Mouse (Mus musculus): Measurements from ENCODE around the gene Pax5.

Pax5 gene

DNA sequence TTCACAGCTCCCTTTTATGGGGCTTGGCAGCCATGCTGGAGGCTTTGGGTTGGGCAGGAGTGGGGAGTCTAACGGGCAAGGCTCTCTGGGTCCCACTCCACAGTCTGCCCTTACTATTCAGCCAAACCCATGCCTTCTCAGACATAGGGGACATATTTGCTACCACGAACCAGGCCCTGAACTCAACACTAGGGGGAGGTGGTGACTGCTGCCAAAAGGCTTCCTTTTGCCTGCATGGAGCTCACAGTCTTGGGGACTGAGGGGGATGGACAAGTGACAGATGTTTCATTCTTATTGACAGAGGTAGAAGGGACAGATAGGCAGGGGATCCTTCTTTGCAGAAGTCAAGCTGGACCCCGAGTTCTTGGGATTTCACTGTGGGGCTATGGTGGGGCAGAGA, 42.1 kb downstream of the Pax5 start:
- no peak for DNase-seq (ENCODE audit: low spot score)

DNA sequence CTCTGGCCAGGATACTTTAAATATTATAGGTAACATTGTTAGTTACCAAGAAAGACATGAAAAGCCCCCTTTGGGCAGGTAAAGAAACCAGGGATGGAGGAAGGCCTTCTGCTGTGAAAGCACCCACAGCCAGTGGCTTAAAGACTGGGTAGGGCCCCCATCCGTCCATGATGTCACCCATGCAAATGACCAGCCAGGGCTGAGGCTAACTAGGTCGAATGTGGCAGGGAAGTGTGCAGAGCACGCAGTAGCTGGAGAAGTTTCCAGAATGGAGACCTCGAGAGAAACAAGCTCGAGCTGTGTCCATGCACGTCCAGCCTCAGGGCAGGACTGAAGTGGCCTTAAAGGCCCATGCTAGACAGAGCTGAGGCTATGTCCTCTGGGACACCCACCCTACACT, 42.9 kb downstream of the Pax5 start:
- no peak for DNase-seq (ENCODE audit: low spot score)

DNA sequence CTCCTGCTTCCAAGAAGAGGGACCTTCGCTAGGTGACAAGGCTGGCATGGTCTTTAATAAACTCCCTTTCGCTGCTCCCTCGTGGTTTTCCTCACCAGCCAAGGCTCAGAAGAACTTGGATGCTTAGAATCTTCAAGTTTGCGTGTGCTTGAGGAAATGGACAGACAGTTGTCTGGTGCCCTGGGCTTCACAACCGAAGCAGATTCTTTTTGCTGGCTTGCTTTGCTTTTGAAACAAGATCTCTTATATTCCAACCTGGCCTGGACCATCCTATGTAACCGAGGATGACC, 45.6 kb downstream of the Pax5 start:
- no peak for DNase-seq (ENCODE audit: low spot score)

DNA sequence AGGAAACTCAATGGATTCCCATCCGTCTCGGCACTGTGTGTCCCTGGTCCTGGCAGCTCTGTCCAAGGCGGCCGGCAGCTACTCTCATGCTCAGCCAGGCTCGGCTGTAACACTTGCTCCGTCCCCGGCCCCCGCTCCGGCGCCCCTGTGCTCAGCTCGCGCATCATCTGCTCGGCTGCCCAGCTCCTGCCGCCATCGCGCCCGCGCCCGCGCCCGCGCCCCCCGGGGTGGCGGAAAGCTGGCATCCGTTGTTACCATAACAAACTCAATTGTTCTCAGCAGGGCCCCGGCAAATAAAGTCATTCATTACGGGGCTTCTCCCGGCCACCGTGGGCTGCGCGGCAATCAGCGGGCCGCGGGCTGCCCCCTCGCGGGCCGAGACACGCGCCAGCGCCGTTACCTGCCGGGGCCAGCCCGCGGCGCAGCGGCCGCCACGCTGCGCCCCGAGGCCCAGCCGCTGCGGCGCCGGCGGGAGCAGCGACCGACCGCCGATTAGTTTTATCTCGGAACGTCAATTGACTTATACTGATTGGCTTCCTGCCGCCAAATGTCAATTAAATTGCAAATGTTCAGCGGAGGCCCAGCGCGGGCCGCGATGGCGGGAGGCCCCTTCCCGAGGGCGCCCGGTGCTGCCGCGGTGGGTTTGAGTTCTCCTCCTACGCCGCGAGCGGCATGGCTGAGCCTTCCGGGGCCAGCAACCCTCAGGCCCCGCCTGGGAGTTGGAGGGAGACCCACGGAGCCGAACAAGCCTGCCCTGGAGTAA, 46.1 kb downstream of the Pax5 start:
- peak; percentile 12 for DNase-seq (ENCODE audit: low spot score)

DNA sequence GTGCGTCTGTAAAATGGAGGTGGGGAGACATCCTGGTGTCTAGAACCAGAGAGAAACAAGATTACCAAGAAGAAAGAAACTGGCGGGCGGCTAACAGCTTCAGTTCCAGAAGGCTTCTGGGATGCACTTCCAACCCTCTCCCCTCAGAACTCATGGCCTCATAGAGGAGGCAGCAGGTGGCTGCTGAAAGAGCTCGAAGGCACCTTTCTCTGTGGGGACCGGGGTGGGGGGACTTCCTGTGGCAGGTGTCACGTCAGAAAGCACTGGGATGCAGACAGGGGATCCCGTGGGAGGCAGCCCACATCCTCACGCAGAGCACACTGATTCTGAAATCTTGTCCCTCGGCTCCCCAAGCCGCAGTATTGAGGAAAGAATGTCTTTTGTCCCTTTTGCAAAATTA, 46.8 kb downstream of the Pax5 start:
- no peak for DNase-seq (ENCODE audit: low spot score)

DNA sequence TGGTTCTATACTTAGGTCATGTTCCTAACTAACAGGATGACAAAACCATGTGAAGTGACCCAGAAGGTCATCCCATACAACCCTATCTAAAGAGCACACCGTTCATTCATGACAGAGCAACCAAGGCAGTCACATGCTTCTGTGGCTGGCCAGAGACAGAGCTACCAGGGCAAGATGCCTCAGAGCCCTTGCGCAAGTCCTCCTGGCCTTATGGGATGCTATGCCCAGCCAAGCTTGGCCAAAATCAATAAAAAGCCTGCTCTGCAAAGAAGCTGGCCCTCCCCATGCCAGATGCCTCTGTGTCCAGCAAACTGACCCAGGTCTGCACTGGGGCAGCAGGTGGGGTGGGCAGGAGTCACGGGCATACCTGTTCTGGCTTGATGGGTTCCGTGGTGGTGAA, 65.1 kb downstream of the Pax5 start:
- no peak for DNase-seq (ENCODE audit: low spot score)

DNA sequence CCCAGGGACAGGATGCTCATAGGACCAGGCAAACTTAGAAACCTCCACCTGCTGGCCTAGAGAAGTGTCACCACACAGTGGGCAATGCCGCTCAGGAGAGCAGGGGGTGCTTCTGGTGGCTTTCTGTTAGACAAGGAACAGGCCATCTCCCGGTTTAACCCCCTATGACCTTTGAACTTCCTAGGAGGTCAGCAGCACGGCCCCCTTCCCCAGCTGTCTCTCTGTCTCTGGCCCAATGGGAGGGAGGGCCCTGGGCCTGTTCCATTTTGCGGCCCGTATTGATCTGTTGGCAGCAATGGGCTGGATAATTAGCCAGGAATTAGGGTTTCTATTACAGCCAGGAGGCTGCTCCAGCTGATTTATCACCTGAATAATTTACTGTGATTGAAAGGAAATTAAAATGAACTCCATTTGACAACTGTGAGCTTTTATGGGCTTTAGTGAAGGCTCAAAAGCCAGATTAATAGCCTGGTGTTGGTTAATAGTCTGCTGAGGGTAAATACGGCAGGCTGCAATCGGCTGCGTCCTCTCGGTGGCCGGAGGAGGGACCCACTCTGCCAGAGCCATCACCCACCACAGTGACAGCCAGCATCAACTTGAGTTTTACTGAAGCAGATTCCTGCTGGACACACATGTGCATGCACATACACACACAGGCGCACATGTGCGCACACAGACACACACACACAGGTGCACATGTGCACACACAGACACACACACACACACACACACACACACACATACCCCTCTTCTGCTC, 68.3 kb downstream of the Pax5 start:
- no peak for DNase-seq (ENCODE audit: low spot score)

DNA sequence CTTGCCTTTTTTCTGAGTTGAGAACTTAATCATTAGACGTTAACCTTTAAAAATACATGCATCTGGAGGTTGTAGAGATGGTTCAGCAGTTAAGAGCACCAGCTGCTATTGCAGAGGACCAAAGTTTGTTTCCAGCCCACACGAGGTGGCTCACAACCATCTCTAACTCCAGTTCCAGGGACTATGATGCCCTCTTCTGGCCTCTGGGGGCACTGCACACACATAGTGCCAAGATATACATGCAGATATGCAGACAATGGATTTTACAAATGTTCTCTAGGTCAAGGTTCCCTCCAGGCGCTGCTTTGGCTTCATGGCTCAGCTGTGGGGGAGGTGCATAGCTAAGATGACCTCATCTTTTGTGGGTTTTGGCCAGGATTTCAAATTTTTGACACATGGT, 74.7 kb downstream of the Pax5 start:
- DNase-seq (ENCODE audit: low spot score), result no peak

DNA sequence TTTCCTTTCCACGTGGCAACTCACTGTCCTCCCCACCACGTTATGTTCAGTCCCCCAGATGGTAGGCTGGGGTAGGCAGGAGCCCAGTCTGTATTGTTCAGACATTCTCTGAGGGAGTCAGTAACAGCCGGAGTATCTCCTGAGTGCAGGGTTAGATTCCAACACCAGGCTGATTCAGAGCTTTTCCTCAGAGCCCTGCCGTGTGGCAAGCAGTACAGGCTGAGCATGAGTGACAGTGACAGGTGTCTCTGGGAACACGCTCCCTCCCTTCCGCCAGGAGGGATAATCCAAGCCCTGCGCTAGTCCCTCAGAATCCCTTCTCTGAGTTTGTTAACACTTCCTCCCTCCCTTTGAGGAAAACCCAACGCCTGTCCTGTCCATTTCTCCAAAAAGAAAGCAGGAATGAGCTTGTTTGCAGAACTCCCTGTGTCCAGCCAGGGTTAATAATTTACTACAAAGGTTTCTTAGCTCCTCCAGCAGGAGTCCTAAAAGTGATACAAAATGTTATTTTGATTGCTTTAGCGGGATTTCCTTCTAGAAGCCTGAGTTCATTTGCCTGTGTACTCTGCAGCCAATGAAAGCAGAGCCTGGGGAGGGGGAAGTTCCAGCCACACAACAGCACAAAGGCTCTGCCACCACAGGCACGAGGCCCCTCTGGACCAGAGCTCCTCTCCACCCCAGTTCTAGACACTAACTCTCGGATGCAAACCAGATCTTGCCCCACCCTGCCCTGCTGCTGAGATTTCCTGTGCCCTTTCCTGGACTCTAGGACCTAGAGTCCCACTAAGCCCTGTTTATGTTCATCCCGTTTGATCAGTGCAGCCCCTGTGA, 76.4 kb downstream of the Pax5 start:
- DNase-seq (ENCODE audit: low spot score), result no peak

DNA sequence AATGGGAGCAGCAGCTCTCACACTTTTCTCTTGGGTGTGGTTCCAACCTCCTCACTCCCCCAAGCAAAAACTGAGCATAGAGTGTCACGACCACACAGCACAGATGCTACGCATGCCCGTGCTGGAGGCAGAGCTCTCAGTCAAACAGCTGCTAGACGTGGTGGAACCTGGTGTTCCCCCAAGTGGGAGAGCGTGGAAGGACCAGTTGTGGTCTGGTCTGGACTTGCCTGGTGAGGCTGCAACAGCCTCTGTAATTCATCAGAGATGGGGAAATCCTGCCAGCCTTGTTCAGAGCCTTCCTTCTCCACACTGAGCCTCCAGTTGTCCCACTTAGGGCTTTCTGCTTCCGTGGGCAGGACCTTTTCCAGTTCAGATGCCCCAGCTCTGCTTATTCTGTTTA, 80.2 kb downstream of the Pax5 start:
- DNase-seq (ENCODE audit: low spot score), result no peak

DNA sequence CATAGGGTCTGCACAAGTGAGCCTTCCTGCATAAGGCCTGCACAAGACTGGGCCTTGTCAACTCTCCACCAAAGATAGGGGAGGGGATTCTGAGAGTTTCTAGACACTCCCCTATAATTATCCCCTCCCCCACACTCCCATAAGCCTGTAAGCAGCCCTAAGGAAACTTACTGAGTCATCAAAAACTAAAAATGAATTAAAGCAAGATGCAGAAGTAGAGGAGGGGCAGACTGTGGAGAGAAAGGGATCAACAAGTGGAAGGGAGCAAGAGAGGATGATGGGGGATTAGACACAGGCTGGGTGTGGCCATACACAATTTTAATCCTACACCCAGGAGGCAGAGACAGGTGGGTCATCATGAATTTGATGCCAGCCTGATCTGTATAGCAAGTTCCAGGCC, 82.4 kb downstream of the Pax5 start:
- no peak for DNase-seq (ENCODE audit: low spot score)

DNA sequence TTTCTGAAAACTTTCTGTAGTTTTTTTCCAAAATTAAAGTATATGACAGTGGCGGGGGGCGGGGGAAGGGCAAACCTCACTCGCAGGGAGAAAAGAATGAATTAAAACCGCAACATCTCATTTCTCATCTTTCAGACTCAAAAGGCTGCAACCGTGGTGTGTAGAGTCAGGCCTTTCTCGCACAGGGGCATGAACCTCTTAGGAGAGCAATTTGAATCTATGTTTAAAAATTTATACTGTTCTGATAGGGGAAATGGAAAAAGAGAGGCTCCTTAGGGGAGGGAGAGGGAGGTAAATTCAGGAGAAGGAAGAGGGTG, 85.2 kb downstream of the Pax5 start:
- DNase-seq (ENCODE audit: low spot score), result no peak

DNA sequence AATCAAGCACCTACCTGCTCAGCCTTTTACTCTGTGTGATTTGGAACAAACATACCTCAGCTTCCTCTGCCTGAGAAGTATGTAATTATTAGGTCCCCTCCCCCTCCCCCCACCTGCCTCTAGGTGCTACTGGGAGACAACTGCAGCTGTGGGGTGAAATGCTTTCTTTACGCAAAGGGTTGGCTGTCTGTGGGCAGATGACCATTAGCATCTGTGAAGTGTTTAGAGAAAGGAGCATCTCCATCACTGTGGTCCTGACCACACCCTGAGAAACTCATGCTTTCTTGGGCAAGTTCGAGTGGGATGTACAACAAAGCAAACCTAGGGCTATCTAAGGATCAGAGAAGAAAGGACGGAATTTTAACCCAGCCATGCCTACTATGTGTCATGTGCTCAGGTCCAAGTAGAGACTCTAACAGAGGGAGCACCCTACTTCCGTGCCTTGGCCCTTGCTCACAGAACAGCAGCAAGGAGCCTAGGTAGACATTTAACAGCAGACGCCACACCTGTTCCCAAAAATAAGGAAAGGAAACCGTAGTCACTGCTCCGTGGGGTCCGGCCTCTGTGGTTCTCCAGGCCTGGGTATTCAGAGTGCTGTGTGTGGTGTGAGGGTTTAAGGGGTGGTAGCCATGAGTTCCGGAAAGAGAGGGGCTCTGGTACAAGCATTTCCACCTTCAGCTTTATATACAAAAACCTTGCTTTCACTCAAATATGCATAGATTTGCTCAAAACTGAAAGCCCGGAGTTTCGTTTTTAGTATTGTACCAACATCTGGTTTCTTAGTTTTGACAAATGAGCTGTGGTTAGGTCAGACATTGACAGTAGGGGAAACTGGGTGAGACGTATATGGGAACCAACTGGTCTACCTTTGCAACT, 85.8 kb downstream of the Pax5 start:
- DNase-seq (ENCODE audit: low spot score), result no peak

DNA sequence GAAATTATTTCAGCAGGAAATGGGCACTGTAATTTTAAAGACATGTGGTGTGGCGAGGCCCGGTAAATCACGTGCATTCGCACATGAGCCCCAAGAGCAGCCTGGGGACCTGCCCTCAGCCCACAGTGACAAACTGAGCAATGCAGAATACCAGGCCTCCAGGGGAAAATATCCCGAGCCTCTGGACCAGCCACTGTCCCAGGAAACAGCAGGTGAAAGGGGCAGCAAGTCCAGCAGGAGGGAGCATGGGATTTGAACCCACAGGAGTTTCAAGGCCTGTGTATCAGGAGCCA, 86.9 kb downstream of the Pax5 start:
- no peak for DNase-seq (ENCODE audit: low spot score)

DNA sequence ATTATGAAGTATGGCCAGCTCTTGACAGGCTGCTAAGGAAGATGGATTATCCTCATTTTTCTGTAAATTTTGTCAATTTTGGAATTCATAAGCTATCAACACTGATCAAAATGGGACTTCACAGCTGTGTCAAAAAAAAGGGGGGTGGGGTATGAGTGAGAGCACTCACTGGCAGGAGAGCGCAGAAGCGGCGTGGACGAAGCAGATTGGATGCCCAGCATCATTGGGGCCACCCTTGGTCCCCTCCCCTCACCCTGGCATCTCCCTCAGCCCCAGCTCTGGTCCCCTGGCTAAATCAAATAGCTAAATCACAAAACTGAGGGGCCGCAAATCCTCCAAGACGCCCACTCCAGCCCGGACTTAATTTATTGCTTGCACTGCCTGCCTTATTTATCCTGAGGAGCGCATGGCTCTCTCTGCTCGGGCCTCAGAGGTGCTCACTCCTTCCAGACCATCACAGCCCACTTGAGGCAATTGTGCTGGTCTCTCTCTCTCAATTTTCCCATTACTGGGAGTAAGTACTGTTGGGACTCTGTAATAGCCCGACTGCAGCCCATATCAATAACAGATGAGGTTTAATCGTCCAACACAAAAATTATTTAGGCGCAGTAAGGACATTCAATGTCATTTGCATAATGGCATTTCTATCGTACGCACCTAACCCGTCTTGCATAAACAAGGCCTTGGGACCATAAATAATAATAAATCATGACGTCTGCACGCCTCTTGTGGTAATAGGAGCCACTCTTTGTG, 87.4 kb downstream of the Pax5 start:
- no peak for DNase-seq (ENCODE audit: low spot score)

DNA sequence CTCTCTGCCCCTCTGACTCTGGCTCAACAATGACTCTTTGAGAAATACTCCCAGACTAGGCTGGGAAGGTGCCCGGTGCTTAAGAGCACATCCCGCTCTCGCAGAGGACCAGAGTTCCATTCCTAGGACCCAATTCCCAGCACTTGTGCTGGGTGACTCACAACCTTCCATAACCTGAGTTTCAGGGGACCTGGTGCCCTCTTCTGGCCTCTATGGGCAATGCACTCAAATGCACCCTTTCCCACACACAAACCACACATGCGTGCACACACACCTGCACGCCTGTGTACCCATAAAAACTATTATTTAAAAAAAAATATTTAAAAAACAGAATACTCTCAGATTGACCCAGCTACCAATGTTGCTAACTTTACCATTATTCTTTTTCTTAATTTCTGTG, 90.0 kb downstream of the Pax5 start:
- DNase-seq (ENCODE audit: low spot score), result no peak

DNA sequence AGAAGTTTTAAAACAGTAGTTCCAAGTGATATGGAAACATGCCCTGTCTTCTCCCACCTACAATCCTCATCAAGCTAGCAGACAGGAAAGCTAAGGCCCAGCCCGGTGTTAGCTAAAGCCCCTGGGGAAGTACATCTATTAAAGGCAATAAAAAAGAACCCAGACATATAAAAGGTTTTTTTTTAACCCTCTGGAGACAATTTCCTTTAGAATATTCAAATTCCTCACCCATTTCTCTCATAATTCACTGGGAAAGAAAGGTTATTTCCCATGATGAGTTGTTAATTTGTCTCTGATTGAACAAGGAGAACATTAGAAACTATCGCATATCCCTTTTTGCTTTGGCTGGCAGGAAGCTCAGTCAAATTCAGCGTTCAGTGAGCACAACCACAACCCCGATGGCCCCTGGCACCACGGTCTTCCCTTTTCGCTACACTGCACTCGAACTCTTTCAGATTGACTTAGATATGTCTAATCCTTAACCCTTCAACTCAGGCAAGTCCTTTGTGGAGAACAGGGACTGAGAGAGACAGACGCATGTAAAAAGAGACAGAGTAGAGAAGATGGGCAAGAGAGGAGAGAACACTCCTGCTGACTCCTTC, 96.1 kb downstream of the Pax5 start:
- DNase-seq (ENCODE audit: low spot score), result no peak

DNA sequence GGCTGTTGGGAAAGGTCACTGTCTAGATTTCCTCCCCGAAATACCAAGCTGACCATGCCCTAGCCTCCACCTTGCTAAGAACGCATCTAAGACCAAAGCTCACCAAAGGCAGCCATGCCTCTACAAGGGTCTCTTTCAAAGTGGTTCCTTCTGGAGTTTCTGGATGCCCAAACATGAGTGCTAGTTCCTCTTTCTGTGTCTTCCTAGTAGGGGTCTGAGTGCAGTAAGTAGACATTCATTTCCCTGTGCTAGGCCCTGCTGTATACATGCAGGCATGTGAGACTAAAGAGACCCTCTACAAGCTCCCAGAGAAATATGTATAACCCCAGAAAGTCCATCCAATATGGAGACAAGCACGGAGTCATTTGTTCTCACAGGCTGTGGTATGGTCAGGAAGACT, 97.9 kb downstream of the Pax5 start:
- no peak for DNase-seq (ENCODE audit: low spot score)

DNA sequence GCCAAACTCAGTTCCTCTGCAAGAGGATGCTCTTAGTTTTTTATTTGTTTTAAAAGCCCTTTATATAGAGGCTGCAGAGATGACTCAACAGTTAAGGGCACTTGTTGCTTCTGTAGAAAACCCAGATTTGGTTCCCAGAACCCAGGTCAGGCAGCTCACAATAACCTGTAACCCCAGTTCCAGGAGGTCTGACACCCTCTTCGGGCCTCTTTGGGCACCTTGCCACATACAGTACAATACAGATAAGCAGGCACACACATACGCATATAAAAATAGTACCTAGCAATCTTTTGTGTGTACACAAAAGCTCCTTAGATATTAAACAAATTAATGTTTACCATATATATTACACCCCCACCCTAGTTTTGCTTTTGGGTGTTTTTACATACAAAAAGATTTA, 104.8 kb downstream of the Pax5 start:
- DNase-seq (ENCODE audit: low spot score), result no peak

DNA sequence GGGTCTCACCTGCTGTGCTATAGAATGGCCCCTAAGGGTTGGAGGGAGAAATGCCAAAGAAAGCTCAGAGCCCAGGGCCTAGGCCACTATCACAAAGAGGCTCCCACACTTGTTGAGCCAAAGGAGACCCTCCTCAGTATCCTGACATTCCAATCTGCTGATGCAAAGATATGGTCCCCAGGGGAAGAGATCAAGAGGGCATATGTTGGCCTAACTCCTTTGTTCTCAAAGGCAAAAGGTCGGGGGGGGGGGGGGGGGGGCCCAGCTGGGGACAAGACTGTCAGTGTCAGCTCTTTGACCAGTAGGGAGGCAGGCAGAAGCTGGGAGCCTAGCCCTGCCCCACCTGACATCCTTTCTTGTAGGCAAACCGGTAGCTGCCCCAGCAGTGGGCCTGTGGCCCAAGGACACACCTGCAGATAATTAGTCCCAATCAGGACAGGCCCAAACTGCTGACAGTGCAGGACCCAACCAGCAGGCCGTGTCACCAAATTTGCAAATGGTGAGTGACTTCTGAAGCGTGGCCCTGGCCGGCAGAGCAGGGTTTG, 108.0 kb downstream of the Pax5 start:
- DNase-seq (ENCODE audit: low spot score), result no peak

DNA sequence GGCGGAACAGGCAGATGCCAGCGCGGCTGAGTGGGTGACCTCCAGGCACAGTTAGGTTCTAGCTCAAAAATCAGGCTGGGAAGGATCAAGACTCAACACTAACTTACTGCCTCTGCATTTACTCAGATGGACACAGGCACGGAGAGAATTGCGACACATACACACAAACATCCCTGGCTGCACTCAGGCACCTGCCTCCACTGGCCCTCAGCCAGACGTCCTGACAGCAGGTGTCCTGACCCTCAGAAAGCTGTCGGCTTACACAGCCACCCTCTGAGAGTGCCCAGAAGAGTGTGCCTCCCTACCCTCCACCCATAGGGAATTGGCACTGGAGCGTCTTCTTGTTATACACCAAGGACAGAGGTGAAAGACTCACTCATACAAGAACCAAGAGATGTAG, 108.9 kb downstream of the Pax5 start:
- DNase-seq (ENCODE audit: low spot score), result no peak

Measured in ovary, postnatal 36 days (tissue).